Mouse (Mus musculus) heart, embryonic 12.5 days (tissue): ENCODE results near the gene Ly6g5b. TPM values are rescaled to one million over a fixed set of nuclear protein-coding genes. Genes with fewer than 3 reads are reported as not detected.
A peak's percentile ranks its signal among the peaks of the same experiment; 100 is the strongest.

Experiments
- ATAC-seq: fragments of 200-750 bp; cut with Nextera tagmentation; 2 replicates; pipeline ENCODE4 v1.8.0; 2017; ENCODE audit warnings: moderate TSS enrichment, moderate library complexity; ENCODE audit not compliant: insufficient number of reproducible peaks, low FRiP score
- H3K27ac ChIP-seq: fragments of 300-500 bp; sonication (generic); 2 replicates; pipeline ENCODE4 v1.5.1; 2016; ENCODE audit warnings: mild to moderate bottlenecking, moderate library complexity; ENCODE audit not compliant: poor library complexity, severe bottlenecking
- H3K27me3 ChIP-seq: fragments of 300-500 bp; sonication (generic); replicated peaks from 2 replicates; pipeline ENCODE4 v1.6.1; 2016; ENCODE audit warnings: mild to moderate bottlenecking, moderate library complexity
- H3K36me3 ChIP-seq: fragments of 300-500 bp; sonication (generic); 2 replicates; pipeline ENCODE4 v1.6.1; 2016; ENCODE audit warnings: mild to moderate bottlenecking, moderate library complexity
- H3K4me1 ChIP-seq: fragments of 300-500 bp; sonication (generic); replicated peaks from 2 replicates; pipeline ENCODE4 v1.6.1; 2016; ENCODE audit warnings: mild to moderate bottlenecking
- H3K4me2 ChIP-seq: fragments of 300-500 bp; sonication (generic); 2 replicates; pipeline ENCODE4 v1.6.1; 2016; ENCODE audit warnings: mild to moderate bottlenecking, moderate library complexity
- H3K4me3 ChIP-seq: fragments of 300-500 bp; sonication (generic); 2 replicates; pipeline ENCODE4 v1.5.1; 2016; ENCODE audit warnings: mild to moderate bottlenecking
- H3K9ac ChIP-seq: fragments of 300-500 bp; sonication (generic); 2 replicates; pipeline ENCODE4 v1.6.1; 2016; ENCODE audit warnings: mild to moderate bottlenecking, moderate library complexity
- H3K9me3 ChIP-seq: fragments of 300-500 bp; sonication (generic); replicated peaks from 2 replicates; pipeline ENCODE4 v1.6.1; 2016; ENCODE audit warnings: mild to moderate bottlenecking, moderate library complexity
- WGBS: fragments of 180-500 bp; shearing (Covaris S2); methylation state at CpG from one replicate; pipeline ENCODE4 v1.1.7; 2016; 5-methylcytosine and 5-hydroxymethylcytosine counted together
- polyA plus RNA-seq: library from polyadenylated mRNA; unstranded; fragments of >200 nt; fragmentation: Nextera tagmentation; extraction: Ambion mirVana; gene quantifications from 2 replicates; pipeline ENCODE4 v1.2.1, GENCODE M21; 2016

The Ly6g5b gene
- polyA plus RNA-seq, 1 experiment from 2014 or later = 0.38 TPM

DNA sequence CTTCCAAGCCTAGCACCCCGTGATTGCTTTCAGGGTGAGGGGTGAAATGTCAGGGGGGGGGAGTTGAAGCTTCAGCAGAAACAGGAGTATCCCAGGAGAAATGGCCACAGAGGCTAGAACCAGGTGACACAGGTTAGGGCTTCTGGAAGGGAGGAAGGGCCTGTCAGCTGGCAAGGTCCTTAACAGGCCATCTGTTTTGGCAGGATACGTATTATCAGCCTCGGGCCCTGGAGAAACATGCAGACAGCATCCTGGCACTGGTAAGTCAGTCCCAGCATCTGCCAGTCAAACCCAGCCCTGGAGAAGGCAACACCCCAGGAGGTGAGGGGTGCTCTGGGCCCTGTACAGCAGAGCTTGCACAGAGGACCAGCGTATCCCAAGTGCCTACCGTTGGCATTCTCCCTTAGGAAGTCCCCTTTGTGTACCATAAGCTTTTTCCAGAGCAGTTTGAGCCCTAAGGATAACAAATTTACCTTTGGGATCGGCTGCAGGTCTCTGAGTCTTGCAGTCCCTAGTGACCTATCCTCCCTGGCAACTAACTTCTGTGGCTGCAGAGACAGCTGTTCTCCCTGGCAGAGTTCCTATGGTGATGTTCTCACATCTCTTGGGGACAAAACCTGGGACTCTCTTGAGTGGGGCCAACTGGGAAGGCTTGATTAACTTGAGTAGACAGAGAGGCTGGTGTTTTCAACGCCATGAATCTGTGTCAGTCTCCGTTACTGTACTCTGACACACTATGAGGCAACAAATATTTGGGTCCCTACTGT lies 24.9 kb downstream of the Ly6g5b start:
- peak overlapping the region; percentile 89 for H3K9ac ChIP-seq
- WGBS = 63% methylated on average over 8 of the region's 8 CpGs
- H3K27me3 ChIP-seq = no peaks in the 10 kb centered on the region
- peaks cover 22% of the 10 kb centered on the region for H3K4me1 ChIP-seq
- H3K4me2 ChIP-seq = peak overlapping the region; percentile 72
- H3K36me3 ChIP-seq = peaks cover 47% of the 10 kb centered on the region
- no peaks in the 10 kb centered on the region for H3K9me3 ChIP-seq
- H3K4me3 ChIP-seq = peak overlapping the region; percentile 71
- no peak for ATAC-seq
- no peak overlapping the region; the same call in 1 of the 2 replicates for H3K27ac ChIP-seq

DNA sequence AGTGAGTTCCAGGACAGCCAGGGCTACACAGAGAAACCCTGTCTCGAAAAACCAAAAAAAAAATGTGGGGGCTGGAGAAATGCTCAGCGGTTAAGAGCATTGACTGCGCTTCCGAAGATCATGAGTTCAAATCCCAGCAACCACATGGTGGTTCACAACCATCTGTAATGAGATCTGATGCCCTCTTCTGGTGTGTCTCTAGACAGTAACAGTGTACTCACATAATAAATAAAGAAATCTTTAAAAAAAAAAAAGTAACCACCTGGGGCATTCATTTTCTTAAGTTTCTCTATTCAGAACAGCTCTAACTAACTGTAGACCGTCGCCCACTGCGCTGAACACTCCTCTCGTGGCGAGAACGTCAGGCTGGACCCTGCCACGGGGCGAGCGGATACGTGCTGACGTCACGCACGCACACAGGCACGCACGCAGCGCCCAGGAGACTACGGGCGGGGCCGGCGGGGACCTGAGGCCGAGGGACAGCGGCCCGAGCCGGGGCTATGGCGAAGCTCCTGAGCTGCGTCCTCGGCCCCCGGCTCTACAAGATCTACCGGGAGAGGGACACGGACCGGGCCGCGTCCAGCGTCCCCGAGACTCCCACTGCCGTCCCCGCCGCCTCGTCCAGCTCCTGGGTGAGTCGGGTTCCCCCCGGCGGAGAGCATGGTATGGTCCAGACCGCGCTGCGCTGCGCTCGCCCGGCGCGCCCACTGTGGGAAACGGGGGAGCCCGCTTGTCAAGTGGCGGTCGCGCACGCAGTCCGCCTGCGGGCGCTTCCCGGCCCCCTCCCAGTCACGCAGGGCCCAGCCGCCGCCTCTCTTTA lies 26.2 kb downstream of the Ly6g5b start, which contains the start of gene Abhd16a:
Gene Abhd16a, plus strand, starts transcription at position 439 of the 820 bp plus-strand sequence.
- H3K9me3 ChIP-seq = no peaks in the 10 kb centered on the region
- peak; percentile 97 for ATAC-seq
- H3K27ac ChIP-seq = peak within 1 kb of the TSS; percentile 94
- H3K9ac ChIP-seq = peak within 1 kb of the TSS; percentile 89
- H3K4me3 ChIP-seq = peak within 1 kb of the TSS; percentile 71
- peak within 1 kb of the TSS; percentile 72 for H3K4me2 ChIP-seq
- WGBS = 3% methylated on average over 65 of the region's 67 CpGs
- peaks cover 35% of the 10 kb centered on the region for H3K36me3 ChIP-seq
- peaks cover 19% of the 10 kb centered on the region for H3K4me1 ChIP-seq
- H3K27me3 ChIP-seq = no peaks in the 10 kb centered on the region

DNA sequence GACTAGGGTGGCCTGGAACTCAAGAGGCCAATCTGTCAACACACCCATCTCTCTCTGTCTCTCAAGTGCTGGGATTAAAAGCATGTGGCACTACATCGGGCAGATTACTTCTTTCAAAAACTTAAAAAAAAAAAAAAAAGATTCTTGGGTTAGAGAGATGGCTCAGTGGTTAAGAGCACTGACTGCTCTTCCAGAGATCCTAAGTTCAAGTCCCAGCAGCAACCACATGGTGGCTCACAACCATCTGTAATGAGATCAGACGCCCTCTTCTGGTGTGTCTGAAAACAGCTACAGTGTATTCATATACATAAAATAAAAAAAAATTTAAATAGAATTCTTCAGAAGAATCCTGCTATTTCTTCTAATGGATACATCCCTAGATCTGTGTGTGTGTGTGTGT lies 27.1 kb downstream of the Ly6g5b start:
- Histone ChIP-seq H3K27me3 (no peaks in the 10 kb centered on the region), H3K9me3 (no peaks in the 10 kb centered on the region), H3K36me3 (peaks cover 28% of the 10 kb centered on the region), H3K4me3 (no peak overlapping the region), H3K4me1 (peaks cover 19% of the 10 kb centered on the region), H3K4me2 (no peak overlapping the region), H3K9ac (no peak overlapping the region), H3K27ac (no peak overlapping the region)
- 31% methylated on average over 2 of the region's 2 CpGs for WGBS
- ATAC-seq = no peak

DNA sequence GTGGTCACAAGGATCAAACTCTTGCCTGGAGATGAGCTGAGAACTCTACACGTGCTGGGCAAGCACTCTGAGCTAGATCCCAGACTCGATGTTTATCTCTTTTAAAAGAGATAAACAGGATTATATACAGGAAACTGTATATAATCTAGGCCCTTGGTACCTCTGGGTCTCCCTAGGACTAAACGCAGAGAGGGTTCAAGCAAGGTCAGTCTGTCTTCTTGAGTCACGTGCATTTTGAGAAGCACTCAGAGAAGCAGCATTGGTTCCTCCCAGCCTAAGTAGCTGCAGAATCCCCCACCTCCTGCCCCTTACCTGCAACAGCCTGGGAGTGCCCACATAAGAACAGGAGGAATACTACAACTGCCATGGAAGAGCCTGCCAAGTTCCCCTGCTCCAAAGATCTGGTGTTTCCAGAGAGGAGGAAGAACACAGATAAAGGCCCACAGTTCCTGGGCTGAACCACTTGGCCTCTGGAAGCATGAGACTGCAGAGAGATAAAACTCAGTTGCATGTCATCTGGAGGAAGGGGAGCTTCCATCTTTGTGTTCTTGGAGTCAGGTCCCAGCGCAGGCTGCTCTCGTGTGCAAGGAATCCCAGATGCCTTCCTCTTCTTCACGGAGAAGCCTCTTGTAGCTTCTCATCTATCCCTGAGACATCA lies 29.9 kb downstream of the Ly6g5b start, which contains the start of gene Ly6g6f:
Gene Ly6g6f, minus strand, starts transcription at position 403 of the 658 bp plus-strand sequence.
- Histone ChIP-seq H3K9me3 (no peaks in the 10 kb centered on the region), H3K4me2 (no peak within 1 kb of the TSS), H3K9ac (peak within 1 kb of the TSS; percentile 6; the same call in 1 of the 2 replicates), H3K4me1 (peaks cover 18% of the 10 kb centered on the region), H3K4me3 (no peak within 1 kb of the TSS), H3K27ac (no peak within 1 kb of the TSS), H3K36me3 (0 out of 2 replicates have a peak, but pooled peaks cover 1% of the 10 kb centered on the region), H3K27me3 (0 out of 2 replicates have a peak, but pooled peaks cover 9% of the 10 kb centered on the region)
- WGBS = 49% methylated on average over 7 of the region's 7 CpGs
- no peak for ATAC-seq

DNA sequence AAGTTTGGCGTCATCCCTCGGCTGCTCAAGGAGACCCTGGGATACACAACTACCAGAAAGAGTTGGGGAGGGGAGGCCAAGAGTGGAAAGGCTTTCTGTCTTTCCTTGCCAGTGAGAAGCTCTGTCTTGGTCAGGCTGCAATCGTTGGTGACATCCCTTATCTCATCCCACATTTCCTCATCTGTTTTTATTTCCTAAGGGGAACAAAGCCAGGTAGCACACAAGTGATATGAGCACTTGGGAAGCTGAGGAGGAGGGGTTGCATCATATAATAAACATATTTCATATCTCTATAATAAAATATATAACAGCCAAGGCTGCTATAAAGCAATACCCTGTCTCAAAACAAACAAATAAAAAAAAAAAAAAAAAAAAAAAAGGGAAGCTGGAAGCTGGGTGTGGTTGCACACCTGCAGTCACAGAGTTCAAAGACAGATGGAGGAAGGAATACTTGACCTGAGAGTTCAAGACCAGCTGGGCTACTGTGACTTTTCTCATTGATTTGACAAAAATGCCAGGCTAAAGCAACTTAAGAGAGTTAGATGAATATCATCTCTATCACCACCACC lies 31.2 kb downstream of the Ly6g5b start:
- H3K4me1 ChIP-seq = peaks cover 23% of the 10 kb centered on the region
- H3K27me3 ChIP-seq = 0 out of 2 replicates have a peak, but pooled peaks cover 9% of the 10 kb centered on the region
- H3K9me3 ChIP-seq = no peaks in the 10 kb centered on the region
- WGBS = 45% methylated on average over 3 of the region's 3 CpGs
- H3K27ac ChIP-seq = no peak overlapping the region
- no peak overlapping the region for H3K4me2 ChIP-seq
- H3K4me3 ChIP-seq = no peak overlapping the region
- no peak for ATAC-seq
- no peaks in the 10 kb centered on the region for H3K36me3 ChIP-seq
- no peak overlapping the region for H3K9ac ChIP-seq

DNA sequence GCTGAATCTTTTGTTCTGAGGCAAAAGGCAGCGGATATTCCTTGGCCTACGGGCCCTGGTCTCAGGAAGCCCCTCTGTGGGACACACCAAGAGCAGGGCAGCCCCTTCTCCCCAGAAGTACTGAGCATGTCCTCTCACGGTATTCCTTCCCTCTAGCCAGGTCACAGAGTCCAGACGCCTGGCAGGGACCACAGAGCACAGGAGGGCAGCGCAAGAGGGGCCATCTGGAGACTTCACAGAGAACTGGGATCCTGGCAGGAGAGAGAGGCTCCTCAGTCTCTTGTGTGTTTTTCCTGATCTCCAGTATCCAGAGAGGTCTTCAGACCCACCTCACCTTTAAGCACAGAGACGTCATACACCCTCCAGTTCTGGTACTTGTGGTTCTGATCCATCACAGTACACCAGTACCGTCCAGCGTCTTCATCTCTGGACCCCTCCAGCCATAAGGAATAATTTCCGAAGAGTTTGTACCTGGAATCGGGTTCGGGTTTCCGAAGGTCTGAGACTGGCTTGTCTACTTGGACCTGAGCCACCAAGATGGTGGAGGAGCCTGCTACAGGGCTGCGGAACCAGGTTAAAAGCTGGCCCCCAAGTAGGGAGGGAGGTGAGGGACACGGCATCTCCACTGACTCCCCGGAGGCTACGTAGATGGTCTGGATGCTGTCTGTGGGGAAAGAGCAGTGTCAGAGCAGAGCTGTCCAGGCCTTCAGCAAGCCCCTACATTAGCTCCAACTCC lies 32.2 kb downstream of the Ly6g5b start:
- Histone ChIP-seq H3K9ac (no peak overlapping the region), H3K36me3 (no peaks in the 10 kb centered on the region), H3K27ac (no peak overlapping the region), H3K9me3 (no peaks in the 10 kb centered on the region), H3K4me1 (peaks cover 26% of the 10 kb centered on the region), H3K4me3 (no peak overlapping the region), H3K4me2 (no peak overlapping the region), H3K27me3 (0 out of 2 replicates have a peak, but pooled peaks cover 9% of the 10 kb centered on the region)
- 77% methylated on average over 16 of the region's 16 CpGs for WGBS
- ATAC-seq = no peak

DNA sequence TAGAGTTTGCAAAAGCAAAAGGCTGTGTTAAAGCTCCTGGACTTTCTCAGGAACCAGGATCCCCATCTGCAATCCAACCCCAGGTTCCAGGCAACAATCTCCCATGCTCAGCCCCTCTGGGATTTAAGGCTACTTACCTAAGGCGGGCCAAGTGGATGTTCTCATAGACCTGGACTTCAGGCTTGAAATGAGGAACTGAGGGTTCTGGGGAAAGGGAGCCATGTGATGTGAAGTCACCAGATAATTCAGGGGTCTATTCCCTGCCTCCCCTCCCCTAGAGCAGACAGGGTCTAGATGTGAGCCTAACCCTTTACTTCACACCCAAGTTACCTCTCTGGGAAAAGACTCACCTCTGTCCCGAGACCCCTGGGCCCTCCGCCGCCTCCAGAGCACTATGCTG lies 34.5 kb downstream of the Ly6g5b start:
- 81% methylated on average over 4 of the region's 4 CpGs for WGBS
- H3K9me3 ChIP-seq = no peaks in the 10 kb centered on the region
- H3K4me3 ChIP-seq = no peak overlapping the region
- H3K27ac ChIP-seq = no peak overlapping the region
- 0 out of 2 replicates have a peak, but pooled peaks cover 9% of the 10 kb centered on the region for H3K27me3 ChIP-seq
- peaks cover 41% of the 10 kb centered on the region for H3K4me1 ChIP-seq
- H3K36me3 ChIP-seq = no peaks in the 10 kb centered on the region
- no peak overlapping the region for H3K9ac ChIP-seq
- no peak for ATAC-seq
- no peak overlapping the region for H3K4me2 ChIP-seq

DNA sequence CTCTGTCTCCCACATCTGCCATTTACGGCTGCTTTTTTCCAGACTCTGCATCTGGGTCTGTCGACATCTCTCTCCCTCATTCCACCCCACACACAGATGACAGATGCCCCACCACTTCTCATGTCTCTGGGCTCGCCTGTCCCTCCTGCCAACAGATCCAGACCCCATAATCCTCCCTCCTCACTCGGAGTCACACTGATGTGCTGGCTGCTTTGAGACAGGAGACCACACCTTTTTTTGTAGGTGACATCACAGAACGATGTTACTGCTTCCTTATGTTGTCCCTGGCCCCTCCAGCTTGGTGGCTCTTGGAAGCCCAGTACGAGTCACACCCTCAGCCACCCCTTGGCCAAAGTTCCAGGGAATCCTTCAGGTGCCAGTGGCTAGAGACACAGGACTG lies 35.0 kb downstream of the Ly6g5b start:
- H3K27ac ChIP-seq = no peak overlapping the region
- peak overlapping the region; percentile 42; the same call in 1 of the 2 replicates for H3K9ac ChIP-seq
- WGBS = 24% methylated on average over 6 of the region's 6 CpGs
- H3K4me1 ChIP-seq = peaks cover 37% of the 10 kb centered on the region
- no peaks in the 10 kb centered on the region for H3K36me3 ChIP-seq
- H3K27me3 ChIP-seq = 0 out of 2 replicates have a peak, but pooled peaks cover 9% of the 10 kb centered on the region
- no peak overlapping the region for H3K4me3 ChIP-seq
- H3K4me2 ChIP-seq = peak overlapping the region; percentile 50
- ATAC-seq = no peak
- no peaks in the 10 kb centered on the region for H3K9me3 ChIP-seq

DNA sequence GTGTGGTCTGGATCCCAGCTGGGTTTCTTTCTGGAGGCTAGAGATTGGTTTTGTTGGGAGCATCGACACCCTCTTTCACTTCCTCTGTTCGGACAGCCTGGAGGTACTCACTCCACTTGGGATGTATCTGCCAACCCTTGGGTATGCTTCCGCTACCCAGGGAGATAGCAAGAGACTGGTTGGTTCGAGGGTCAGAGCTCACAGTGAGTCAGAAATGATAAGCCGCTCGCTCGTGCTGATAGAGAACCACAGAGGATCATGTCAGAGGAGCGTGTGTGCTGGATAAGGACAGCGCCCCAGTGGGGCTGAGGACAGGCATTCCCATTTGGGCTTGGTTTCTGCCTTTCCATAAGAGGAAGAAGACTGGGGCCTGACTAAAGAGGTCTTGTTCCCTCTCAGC lies 35.5 kb downstream of the Ly6g5b start:
- peak; percentile 38; the same call in 1 of the 2 replicates for ATAC-seq
- Histone ChIP-seq H3K4me3 (0 out of 2 replicates have a peak overlapping the region, but pooled peaks have one; percentile 3), H3K27me3 (0 out of 2 replicates have a peak, but pooled peaks cover 9% of the 10 kb centered on the region), H3K9me3 (no peaks in the 10 kb centered on the region), H3K27ac (0 out of 2 replicates have a peak overlapping the region, but pooled peaks have one; percentile 14), H3K4me2 (peak overlapping the region; percentile 50), H3K4me1 (peaks cover 36% of the 10 kb centered on the region), H3K36me3 (no peaks in the 10 kb centered on the region), H3K9ac (peak overlapping the region; percentile 42; the same call in 1 of the 2 replicates)
- 6% methylated on average over 9 of the region's 9 CpGs for WGBS

DNA sequence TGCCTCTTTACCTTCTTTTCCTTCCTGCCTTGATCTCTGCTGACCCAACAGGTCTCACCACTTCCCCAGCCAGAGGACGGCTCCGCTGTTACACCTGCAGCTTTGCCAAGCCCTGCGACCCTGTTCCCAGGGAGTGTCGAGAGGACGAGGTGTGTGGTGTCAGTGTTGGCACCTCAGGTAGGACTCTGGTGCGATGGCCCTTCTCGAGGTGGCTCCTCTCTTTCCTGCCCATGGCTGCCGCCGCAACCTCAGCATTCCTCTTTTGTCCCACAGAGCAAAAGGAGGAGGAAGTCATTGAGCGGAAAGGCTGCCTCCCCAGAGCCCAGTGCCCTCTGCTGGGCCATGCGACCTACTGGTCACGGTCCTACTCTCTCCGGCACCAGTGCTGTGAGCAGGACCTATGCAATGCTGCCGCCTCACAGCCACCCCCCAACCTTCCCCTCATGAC lies 37.4 kb downstream of the Ly6g5b start, which contains the start of gene Ly6g6d:
Gene Ly6g6d, minus strand, starts transcription at position 280 of the 448 bp plus-strand sequence.
- Histone ChIP-seq H3K36me3 (no peaks in the 10 kb centered on the region), H3K4me3 (peak within 1 kb of the TSS; percentile 29), H3K4me2 (peak within 1 kb of the TSS; percentile 63), H3K9ac (peak within 1 kb of the TSS; percentile 60), H3K4me1 (peaks cover 36% of the 10 kb centered on the region), H3K27ac (0 out of 2 replicates have a peak within 1 kb of the TSS, but pooled peaks have one; percentile 5), H3K9me3 (no peaks in the 10 kb centered on the region), H3K27me3 (0 out of 2 replicates have a peak, but pooled peaks cover 9% of the 10 kb centered on the region)
- no peak; the same call in 1 of the 2 replicates for ATAC-seq
- 10% methylated on average over 14 of the region's 14 CpGs for WGBS
